Mouse (Mus musculus) MEL (cell line): ENCODE measurements around the gene Uqcrh. TPM values are rescaled to one million over a fixed set of nuclear protein-coding genes. Genes with fewer than 3 reads are reported as not detected.
A peak's percentile ranks its signal among the peaks of the same experiment; 100 is the strongest.

ENCODE experiments used
- DNase-seq: peaks from one replicate; pipeline ENCODE4 v3.0.0; 2011; ENCODE audit warnings: low read depth, low spot score
- H3K27ac ChIP-seq: 2 replicates; pipeline ENCODE4 v1.5.1; 2012; ENCODE audit warnings: low read depth, mild to moderate bottlenecking, control low read depth, low read length, moderate library complexity; ENCODE audit not compliant: control insufficient read depth
- H3K27me3 ChIP-seq, 2 experiments: fragments of 150-350 bp in 1 of 2; sonication (generic) in 1 of 2; 2 replicates each; pipeline ENCODE4 v1.6.1; 2012; ENCODE audit warnings: low read length in 2 of 2, mild to moderate bottlenecking in 2 of 2, improper control_type of control experiment in 1 of 2, moderate library complexity in 1 of 2; ENCODE audit not compliant: insufficient read depth in 2 of 2, control insufficient read depth in 1 of 2
- H3K36me3 ChIP-seq, 2 experiments: 2 replicates each; pipeline ENCODE4 v1.6.1; 2012 to 2014; ENCODE audit warnings: low read length in 2 of 2, improper control_type of control experiment in 1 of 2, inconsistent platforms in 1 of 2, mild to moderate bottlenecking in 1 of 2; ENCODE audit not compliant: insufficient read depth in 2 of 2, control insufficient read depth in 1 of 2
- H3K4me1 ChIP-seq, 2 experiments: fragments of 150-350 bp in 1 of 2; sonication (generic) in 1 of 2; 2 replicates each; pipeline ENCODE4 v1.6.1; 2012; ENCODE audit warnings: low read length in 2 of 2, improper control_type of control experiment in 1 of 2, mild to moderate bottlenecking in 1 of 2; ENCODE audit not compliant: insufficient read depth in 2 of 2, control insufficient read depth in 1 of 2
- H3K4me3 ChIP-seq, 2 experiments: fragments of 150-350 bp in 1 of 2; sonication (generic) in 1 of 2; 2 replicates each; pipeline ENCODE4 v1.5.1; 2012; ENCODE audit warnings: low read depth in 2 of 2, low read length in 2 of 2, mild to moderate bottlenecking in 2 of 2, moderate library complexity in 2 of 2, control low read depth in 1 of 2, improper control_type of control experiment in 1 of 2; ENCODE audit not compliant: control insufficient read depth in 1 of 2, insufficient read depth in 1 of 2
- H3K79me2 ChIP-seq: 2 replicates; pipeline ENCODE4 v1.6.1; 2012; ENCODE audit warnings: mild to moderate bottlenecking, low read length, moderate library complexity; ENCODE audit not compliant: control insufficient read depth, poor library complexity, insufficient read depth
- H3K9ac ChIP-seq: 2 replicates; pipeline ENCODE4 v1.6.1; 2012; ENCODE audit warnings: low read depth, mild to moderate bottlenecking, control low read depth, low read length, moderate library complexity; ENCODE audit not compliant: control insufficient read depth, poor library complexity, severe bottlenecking
- H3K9me3 ChIP-seq: fragments of 150-350 bp; sonication (generic); replicated peaks from 2 replicates; pipeline ENCODE4 v1.6.1; 2012; ENCODE audit warnings: mild to moderate bottlenecking, low read length, improper control_type of control experiment, moderate library complexity; ENCODE audit not compliant: insufficient read depth
- BHLHE40 ChIP-seq: IDR thresholded peaks from 2 replicates; pipeline ENCODE4 v1.6.1; 2012; ENCODE audit warnings: low read depth, mild to moderate bottlenecking, inconsistent platforms, low read length, improper control_type of control experiment, borderline replicate concordance
- EP300 ChIP-seq, 2 experiments: IDR thresholded peaks; 2 replicates each; pipeline ENCODE4 v1.6.1; 2011; ENCODE audit warnings: improper control_type of control experiment in 2 of 2, low read length in 2 of 2, low read depth in 1 of 2, mild to moderate bottlenecking in 1 of 2
- GATA1 ChIP-seq: IDR thresholded peaks from 2 replicates; pipeline ENCODE4 v1.6.1; 2011; ENCODE audit warnings: low read depth, low read length, improper control_type of control experiment
- JUND ChIP-seq: IDR thresholded peaks from 2 replicates; pipeline ENCODE4 v1.6.1; 2011; ENCODE audit warnings: low read depth, mild to moderate bottlenecking, improper control_type of control experiment, low read length
- KAT2A ChIP-seq: conservative IDR thresholded peaks from 2 replicates; pipeline ENCODE4 v1.6.1; 2012; ENCODE audit warnings: low read depth, low read length, improper control_type of control experiment, inconsistent platforms
- MXI1 ChIP-seq: IDR thresholded peaks from 2 replicates; pipeline ENCODE4 v1.6.1; 2011; ENCODE audit warnings: mild to moderate bottlenecking, low read depth, low read length, improper control_type of control experiment
- MYB ChIP-seq: IDR thresholded peaks from 2 replicates; pipeline ENCODE4 v1.6.1; 2011; ENCODE audit warnings: mild to moderate bottlenecking, low read depth, low read length, improper control_type of control experiment
- MYC ChIP-seq: IDR thresholded peaks from 2 replicates; pipeline ENCODE4 v1.6.1; 2011; ENCODE audit warnings: low read depth, mild to moderate bottlenecking, low read length, improper control_type of control experiment, moderate library complexity
- NRF1 ChIP-seq: IDR thresholded peaks from 2 replicates; pipeline ENCODE4 v1.6.1; 2014; ENCODE audit warnings: low read depth, mild to moderate bottlenecking, inconsistent platforms, low read length, improper control_type of control experiment, moderate library complexity; ENCODE audit not compliant: poor library complexity, insufficient read depth, severe bottlenecking
- POLR2A ChIP-seq, 2 experiments: IDR thresholded peaks; 2 replicates each; pipeline ENCODE4 v1.6.1; 2011 to 2012; ENCODE audit warnings: low read length in 2 of 2, mild to moderate bottlenecking in 2 of 2, control low read depth in 1 of 2, improper control_type of control experiment in 1 of 2, low read depth in 1 of 2, moderate library complexity in 1 of 2; ENCODE audit not compliant: control insufficient read depth in 1 of 2, insufficient read depth in 1 of 2, poor library complexity in 1 of 2
- POLR2AphosphoS2 ChIP-seq: IDR thresholded peaks from 2 replicates; pipeline ENCODE4 v1.6.1; 2011; ENCODE audit warnings: low read length, improper control_type of control experiment
- POLR2AphosphoS5 ChIP-seq: IDR thresholded peaks from 2 replicates; pipeline ENCODE4 v1.6.1; 2012; ENCODE audit warnings: low read depth, borderline replicate concordance, mild to moderate bottlenecking, inconsistent platforms, low read length, moderate library complexity, mixed read lengths
- RAD21 ChIP-seq: IDR thresholded peaks from 2 replicates; pipeline ENCODE4 v1.6.1; 2011; ENCODE audit warnings: mild to moderate bottlenecking, low read depth, low read length, improper control_type of control experiment
- SIN3A ChIP-seq: IDR thresholded peaks from 2 replicates; pipeline ENCODE4 v1.6.1; 2012; ENCODE audit warnings: low read length, improper control_type of control experiment, inconsistent platforms
- SMC3 ChIP-seq: IDR thresholded peaks from 2 replicates; pipeline ENCODE4 v1.6.1; 2011; ENCODE audit warnings: low read depth, low read length, improper control_type of control experiment
- TAL1 ChIP-seq: IDR thresholded peaks from 2 replicates; pipeline ENCODE4 v1.6.1; 2012; ENCODE audit warnings: mild to moderate bottlenecking, inconsistent platforms, low read length, moderate library complexity, mixed read lengths
- TBP ChIP-seq: IDR thresholded peaks from 2 replicates; pipeline ENCODE4 v1.8.0; 2011; ENCODE audit warnings: low read depth, low read length, improper control_type of control experiment
- UBTF ChIP-seq: IDR thresholded peaks from 2 replicates; pipeline ENCODE4 v1.6.1; 2012; ENCODE audit warnings: low read depth, mild to moderate bottlenecking, inconsistent platforms, low read length, improper control_type of control experiment, moderate library complexity, borderline replicate concordance; ENCODE audit not compliant: insufficient read depth
- USF1 ChIP-seq: IDR thresholded peaks from 2 replicates; pipeline ENCODE4 v1.6.1; 2014; ENCODE audit warnings: low read depth, mild to moderate bottlenecking, inconsistent platforms, low read length, improper control_type of control experiment, moderate library complexity
- ZNF384 ChIP-seq: IDR thresholded peaks from 2 replicates; pipeline ENCODE4 v1.6.1; 2012; ENCODE audit warnings: low read depth, mild to moderate bottlenecking, inconsistent platforms, low read length, improper control_type of control experiment
- polyA plus RNA-seq, 2 experiments: library from polyadenylated mRNA; stranded (reverse) in 1 of 2; unstranded in 1 of 2; fragments of >175 nt in 1 of 2; fragments of >200 nt in 1 of 2; gene quantifications; 2 replicates each; pipeline versions ENCODE4 v1.2.1 to v1.2.4; 2012; ENCODE audit warnings: low replicate concordance in 2 of 2, low read depth in 1 of 2; ENCODE audit not compliant: insufficient read length in 2 of 2, insufficient read depth in 1 of 2, missing spikeins in 1 of 2
- total RNA-seq: library from RNA; depleted of rRNA; stranded (reverse); fragments of 300-350 nt; gene quantifications from 2 replicates; pipeline ENCODE4 v1.2.3, GENCODE M21; 2012

Gene Uqcrh
- total and polyA plus RNA-seq, 3 experiments = 392 to 529 (median 414) TPM

- TF ChIP-seq GATA1 (peak; percentile 76), RAD21 (no peak), SIN3A (0 out of 2 replicates have a peak, but pooled peaks have one; percentile 61), TBP (no peak), TAL1 (peak; percentile 92), BHLHE40 (peak; percentile 99), MXI1 (peak; percentile 45; the same call in 1 of the 2 replicates), SMC3 (no peak), UBTF (no peak), POLR2AphosphoS5 (no peak)
Measured at GRCm38 (mm10) chr4:116100959-116101358, 26.1 kb upstream of the Uqcrh start (continued).

- H3K36me3 ChIP-seq = peaks cover 12 to 23% of the 10 kb centered on the region in 2 experiments
- TF ChIP-seq ZNF384 (no peak), EP300 (IDR thresholded peaks at IDR 0.05; ENCODE audit: low read depth in 1 of 2, low read length in 2 of 2) (no peak), POLR2A (IDR thresholded peaks at IDR 0.05; ENCODE audit: control insufficient read depth in 1 of 2, insufficient read depth in 1 of 2, low read depth in 1 of 2, low read length in 2 of 2, poor library complexity in 1 of 2) (no peak; a peak in 1 of 4 replicates), POLR2AphosphoS2 (no peak), MXI1 (no peak), UBTF (no peak), NRF1 (no peak), SIN3A (no peak), BHLHE40 (no peak), MYC (no peak), GATA1 (no peak), MYB (no peak), KAT2A (no peak), USF1 (no peak), TBP (no peak), POLR2AphosphoS5 (no peak), TAL1 (no peak), JUND (no peak)
- DNase-seq = no peak
- H3K4me1 ChIP-seq = peaks cover 0 to 13% of the 10 kb centered on the region in 2 experiments; a peak in 3 of 4 replicates
- H3K4me3 ChIP-seq = no peak overlapping the region
- no peaks in the 10 kb centered on the region for H3K79me2 ChIP-seq
- no peaks in the 10 kb centered on the region for H3K9me3 ChIP-seq
- no peaks in the 10 kb centered on the region for H3K27me3 ChIP-seq
- H3K9ac ChIP-seq = no peak overlapping the region
- H3K27ac ChIP-seq = no peak overlapping the region
Measured at GRCm38 (mm10) chr4:116097211-116097610, 22.3 kb upstream of the Uqcrh start.
